Mouse (Mus musculus) cerebellum, adult 8-10 months (tissue): ENCODE measurements around the gene Arf6.
"Not testable (repeated sequence)": the region's sequence is repeated elsewhere in the genome, so short reads cannot be mapped to it uniquely, and the experiment has no call there.

ENCODE experiments used
- DNase-seq: peaks from one replicate; pipeline ENCODE4 v3.0.0; 2022

Gene Arf6

DNA sequence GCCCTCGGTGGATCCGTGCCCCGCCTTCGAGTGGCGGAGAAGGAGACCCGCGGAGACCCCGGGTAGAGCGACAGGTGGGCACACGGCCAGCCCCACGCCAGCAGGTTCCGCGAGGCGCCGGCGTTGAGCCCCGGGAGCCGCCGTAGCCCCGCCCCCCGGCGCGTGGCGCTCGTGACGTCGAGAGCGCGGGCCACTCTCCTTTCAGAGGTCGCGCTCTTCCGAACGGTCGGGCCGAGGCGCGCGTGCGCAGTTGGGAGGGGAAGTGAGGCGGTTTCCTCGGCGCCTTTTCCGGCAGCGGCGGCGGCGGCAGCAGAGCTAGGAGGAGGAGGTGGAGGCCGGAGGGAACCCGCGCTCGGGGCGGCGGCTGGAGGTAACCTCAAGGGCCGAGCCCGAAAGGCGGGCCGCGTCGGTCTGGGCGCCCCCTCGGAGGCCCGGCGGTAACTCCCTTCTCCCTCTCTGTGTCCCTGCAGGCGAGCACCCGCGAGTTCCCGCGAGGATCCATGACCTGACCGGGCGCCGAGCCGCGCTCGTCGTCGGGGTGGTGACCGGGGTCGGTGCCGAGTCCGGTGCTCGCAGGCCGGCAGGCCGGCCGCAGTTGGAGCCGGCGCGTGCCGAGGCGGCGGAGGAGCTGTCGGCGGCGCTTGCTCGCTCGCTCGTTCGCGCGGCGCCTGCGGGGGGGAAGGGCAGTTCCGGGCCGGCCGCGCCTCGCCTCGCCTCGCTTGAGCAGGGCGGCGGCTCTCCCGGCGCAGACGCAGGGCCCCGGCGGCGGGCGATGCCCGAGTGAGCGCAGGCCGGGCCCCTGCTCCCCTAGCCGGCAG is at the start of gene Arf6, which contains the start of gene Gm9887:
Arf6 (plus strand) TSS at position 297 of the 818 bp plus-strand sequence.
Gm9887 (minus strand) TSS at position 605 of the 818 bp plus-strand sequence.
- peak; percentile 98 for DNase-seq

GRCm38 (mm10) chr12:69331187-69331586 is 40.8 kb upstream of the Arf6 start:
- DNase-seq = no peak

- DNase-seq = no peak
Measured at GRCm38 (mm10) chr12:69332147-69332546, 39.8 kb upstream of the Arf6 start.

DNA sequence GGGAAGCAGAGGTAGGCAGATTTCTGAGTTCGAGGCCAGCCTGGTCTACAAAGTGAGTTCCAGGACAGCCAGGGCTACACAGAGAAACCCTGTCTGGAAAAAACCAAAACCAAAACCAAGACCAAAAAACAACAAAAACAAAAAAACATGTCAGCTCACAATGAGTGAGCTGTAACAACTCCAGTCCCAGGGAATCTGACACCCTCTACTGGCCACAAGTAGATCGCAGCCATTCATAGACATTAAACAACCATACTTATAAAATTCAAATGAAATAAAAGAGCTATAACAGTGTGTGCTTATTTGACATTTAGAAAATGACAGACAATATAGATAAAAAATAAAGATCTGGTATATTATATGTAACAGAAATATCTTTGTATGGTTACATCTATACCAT is 38.4 kb upstream of the Arf6 start:
- DNase-seq = no peak

DNA sequence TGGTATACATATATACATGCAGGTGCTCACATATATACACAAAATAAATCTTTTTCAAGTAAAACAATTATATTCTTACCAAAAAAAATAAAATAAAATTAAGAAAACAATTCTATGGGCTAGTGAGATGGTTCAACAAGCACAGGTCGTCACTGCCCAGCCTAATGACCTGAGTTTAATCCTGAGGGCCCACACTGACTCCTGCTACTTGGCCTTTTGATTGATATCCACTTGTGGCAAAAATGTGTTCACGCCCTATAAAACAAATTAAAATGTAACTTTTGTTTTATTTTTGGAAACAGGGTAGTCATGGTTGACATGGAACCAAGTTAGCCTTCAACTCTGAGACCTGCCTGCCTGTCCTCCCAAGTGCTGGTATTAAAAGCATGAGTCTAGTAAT is 22.0 kb upstream of the Arf6 start:
- DNase-seq = no peak

GRCm38 (mm10) chr12:69351685-69352084 is 20.3 kb upstream of the Arf6 start:
- no peak for DNase-seq

- DNase-seq = peak; percentile 86
Measured at GRCm38 (mm10) chr12:69356546-69357299, 15.2 kb upstream of the Arf6 start, which contains the start of gene Nemf. Gene Nemf (minus strand): TSS chr12:69357165.

- DNase-seq = no peak
Measured at GRCm38 (mm10) chr12:69357300-69357646, 14.7 kb upstream of the Arf6 start.

- peak; percentile 67 for DNase-seq
Measured at GRCm38 (mm10) chr12:69360655-69360996, 11.3 kb upstream of the Arf6 start.

- DNase-seq = peak; percentile 99
Measured at GRCm38 (mm10) chr12:69360997-69361899, 10.7 kb upstream of the Arf6 start.

DNA sequence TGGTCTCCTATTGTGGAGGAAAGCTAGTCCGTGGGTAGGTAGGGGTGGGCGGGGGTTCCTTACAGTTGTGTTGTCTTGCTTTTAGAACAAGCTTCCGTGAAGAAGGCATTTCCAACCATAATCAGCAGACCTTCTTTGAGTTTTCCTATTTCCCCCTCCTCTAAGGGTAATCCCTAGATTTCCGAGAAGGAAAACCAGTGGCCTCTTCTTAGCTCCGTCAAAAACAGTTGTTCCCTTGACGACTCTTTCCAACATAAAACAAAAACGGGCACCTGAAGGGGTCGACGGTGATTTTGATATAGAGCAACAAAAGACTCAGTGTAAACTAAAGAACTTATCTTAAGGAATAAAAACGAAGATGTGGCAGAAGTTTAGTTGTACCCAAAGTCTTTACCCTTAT is 10.0 kb upstream of the Arf6 start:
- DNase-seq = no peak

GRCm38 (mm10) chr12:69362388-69362787 is 9.6 kb upstream of the Arf6 start:
- no peak for DNase-seq

DNA sequence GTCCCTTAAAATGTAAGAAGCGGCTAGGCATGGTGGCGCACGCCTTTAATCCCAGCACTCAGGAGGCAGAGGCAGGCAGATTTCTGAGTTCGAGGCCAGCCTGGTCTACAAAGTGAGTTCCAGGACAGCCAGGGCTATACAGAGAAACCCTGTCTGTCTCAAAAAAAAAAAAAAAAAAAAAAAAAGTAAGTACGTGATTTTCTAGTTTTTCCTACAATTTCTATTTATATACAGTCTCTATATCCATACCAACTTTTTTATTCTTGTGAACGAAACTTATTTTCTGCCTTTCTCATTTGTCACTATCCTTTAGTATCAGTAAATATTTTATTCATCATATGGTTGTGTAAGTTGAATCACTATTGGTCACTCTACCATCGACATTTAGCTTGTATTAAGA is 8.8 kb upstream of the Arf6 start:
- DNase-seq = not testable (repeated sequence)

GRCm38 (mm10) chr12:69363899-69364762 is 7.8 kb upstream of the Arf6 start:
- DNase-seq = peak; percentile 73

GRCm38 (mm10) chr12:69365757-69366156 is 6.2 kb upstream of the Arf6 start:
- DNase-seq = no peak

DNA sequence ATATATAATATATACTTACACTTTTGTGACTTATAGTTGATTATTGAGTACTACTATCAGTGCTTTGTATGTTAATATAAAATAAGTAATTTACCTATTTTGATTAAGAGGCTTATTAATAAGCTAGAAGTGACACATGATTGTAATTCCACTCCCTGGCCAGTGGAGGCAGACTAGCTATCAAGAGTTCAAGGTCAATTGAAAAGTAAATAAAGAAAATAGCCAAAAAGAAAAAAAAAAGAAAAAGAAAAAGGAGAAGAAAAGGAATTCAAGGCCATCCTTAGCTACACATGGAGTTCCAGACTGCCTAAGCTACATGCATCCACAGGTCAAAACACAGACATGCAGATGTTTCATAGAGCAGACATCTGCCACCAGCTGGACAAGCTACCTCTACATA is 5.5 kb upstream of the Arf6 start:
- no peak for DNase-seq

- DNase-seq = no peak
Measured at GRCm38 (mm10) chr12:69367557-69367956, 4.4 kb upstream of the Arf6 start.

GRCm38 (mm10) chr12:69370936-69371335 is 1.0 kb upstream of the Arf6 start:
- DNase-seq = no peak

- no peak for DNase-seq
Measured at GRCm38 (mm10) chr12:69371421-69371853, 513 bp upstream of the Arf6 start.

DNA sequence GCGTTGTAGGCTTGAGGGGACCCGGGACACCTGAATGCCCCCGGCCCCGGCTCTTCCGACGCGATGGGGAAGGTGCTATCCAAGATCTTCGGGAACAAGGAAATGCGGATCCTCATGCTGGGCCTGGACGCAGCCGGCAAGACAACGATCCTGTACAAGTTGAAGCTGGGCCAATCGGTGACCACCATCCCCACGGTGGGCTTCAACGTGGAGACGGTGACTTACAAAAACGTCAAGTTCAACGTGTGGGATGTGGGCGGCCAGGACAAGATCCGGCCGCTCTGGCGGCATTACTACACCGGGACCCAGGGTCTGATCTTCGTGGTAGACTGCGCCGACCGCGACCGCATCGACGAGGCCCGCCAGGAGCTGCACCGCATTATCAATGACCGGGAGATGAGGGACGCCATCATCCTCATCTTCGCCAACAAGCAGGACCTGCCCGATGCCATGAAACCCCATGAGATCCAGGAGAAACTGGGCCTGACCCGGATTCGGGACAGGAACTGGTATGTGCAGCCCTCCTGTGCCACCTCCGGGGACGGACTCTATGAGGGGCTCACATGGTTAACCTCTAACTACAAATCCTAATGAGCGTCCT is 881 bp downstream of the Arf6 start:
- peak; percentile 43 for DNase-seq
